Mouse (Mus musculus) MEL (cell line): ENCODE measurements around the gene Gm20441. TPM values are rescaled to one million over a fixed set of nuclear protein-coding genes. Genes with fewer than 3 reads are reported as not detected.

Source experiments
- DNase-seq: peaks from one replicate; pipeline ENCODE4 v3.0.0; 2011; ENCODE audit warnings: low read depth, low spot score
- H3K27ac ChIP-seq: 2 replicates; pipeline ENCODE4 v1.5.1; 2012; ENCODE audit warnings: low read depth, mild to moderate bottlenecking, control low read depth, low read length, moderate library complexity; ENCODE audit not compliant: control insufficient read depth
- H3K27me3 ChIP-seq, 2 experiments: fragments of 150-350 bp in 1 of 2; sonication (generic) in 1 of 2; 2 replicates each; pipeline ENCODE4 v1.6.1; 2012; ENCODE audit warnings: low read length in 2 of 2, mild to moderate bottlenecking in 2 of 2, improper control_type of control experiment in 1 of 2, moderate library complexity in 1 of 2; ENCODE audit not compliant: insufficient read depth in 2 of 2, control insufficient read depth in 1 of 2
- H3K36me3 ChIP-seq, 2 experiments: 2 replicates each; pipeline ENCODE4 v1.6.1; 2012 to 2014; ENCODE audit warnings: low read length in 2 of 2, improper control_type of control experiment in 1 of 2, inconsistent platforms in 1 of 2, mild to moderate bottlenecking in 1 of 2; ENCODE audit not compliant: insufficient read depth in 2 of 2, control insufficient read depth in 1 of 2
- H3K4me1 ChIP-seq, 2 experiments: fragments of 150-350 bp in 1 of 2; sonication (generic) in 1 of 2; 2 replicates each; pipeline ENCODE4 v1.6.1; 2012; ENCODE audit warnings: low read length in 2 of 2, improper control_type of control experiment in 1 of 2, mild to moderate bottlenecking in 1 of 2; ENCODE audit not compliant: insufficient read depth in 2 of 2, control insufficient read depth in 1 of 2
- H3K4me3 ChIP-seq, 2 experiments: fragments of 150-350 bp in 1 of 2; sonication (generic) in 1 of 2; 2 replicates each; pipeline ENCODE4 v1.5.1; 2012; ENCODE audit warnings: low read depth in 2 of 2, low read length in 2 of 2, mild to moderate bottlenecking in 2 of 2, moderate library complexity in 2 of 2, control low read depth in 1 of 2, improper control_type of control experiment in 1 of 2; ENCODE audit not compliant: control insufficient read depth in 1 of 2, insufficient read depth in 1 of 2
- H3K79me2 ChIP-seq: 2 replicates; pipeline ENCODE4 v1.6.1; 2012; ENCODE audit warnings: mild to moderate bottlenecking, low read length, moderate library complexity; ENCODE audit not compliant: control insufficient read depth, poor library complexity, insufficient read depth
- H3K9ac ChIP-seq: 2 replicates; pipeline ENCODE4 v1.6.1; 2012; ENCODE audit warnings: low read depth, mild to moderate bottlenecking, control low read depth, low read length, moderate library complexity; ENCODE audit not compliant: control insufficient read depth, poor library complexity, severe bottlenecking
- H3K9me3 ChIP-seq: fragments of 150-350 bp; sonication (generic); replicated peaks from 2 replicates; pipeline ENCODE4 v1.6.1; 2012; ENCODE audit warnings: mild to moderate bottlenecking, low read length, improper control_type of control experiment, moderate library complexity; ENCODE audit not compliant: insufficient read depth
- BHLHE40 ChIP-seq: IDR thresholded peaks from 2 replicates; pipeline ENCODE4 v1.6.1; 2012; ENCODE audit warnings: low read depth, mild to moderate bottlenecking, inconsistent platforms, low read length, improper control_type of control experiment, borderline replicate concordance
- CHD2 ChIP-seq: IDR thresholded peaks from 2 replicates; pipeline ENCODE4 v1.6.1; 2011; ENCODE audit warnings: low read length, improper control_type of control experiment
- CTCF ChIP-seq, 3 experiments: IDR thresholded peaks in 2 of 3; conservative IDR thresholded peaks in 1 of 3; 2 replicates each; pipeline ENCODE4 v1.5.1; 2011 to 2012; ENCODE audit warnings: low read length in 3 of 3, low read depth in 2 of 3, mild to moderate bottlenecking in 2 of 3, improper control_type of control experiment in 1 of 3, inconsistent platforms in 1 of 3, mixed read lengths in 1 of 3, moderate library complexity in 1 of 3; ENCODE audit not compliant: control insufficient read depth in 1 of 3, insufficient read depth in 1 of 3, poor library complexity in 1 of 3, severe bottlenecking in 1 of 3
- E2F4 ChIP-seq: IDR thresholded peaks from 2 replicates; pipeline ENCODE4 v1.6.1; 2011; ENCODE audit warnings: low read depth, low read length, improper control_type of control experiment, borderline replicate concordance
- GATA1 ChIP-seq: IDR thresholded peaks from 2 replicates; pipeline ENCODE4 v1.6.1; 2011; ENCODE audit warnings: low read depth, low read length, improper control_type of control experiment
- JUND ChIP-seq: IDR thresholded peaks from 2 replicates; pipeline ENCODE4 v1.6.1; 2011; ENCODE audit warnings: low read depth, mild to moderate bottlenecking, improper control_type of control experiment, low read length
- KAT2A ChIP-seq: conservative IDR thresholded peaks from 2 replicates; pipeline ENCODE4 v1.6.1; 2012; ENCODE audit warnings: low read depth, low read length, improper control_type of control experiment, inconsistent platforms
- MAFK ChIP-seq: IDR thresholded peaks from 2 replicates; pipeline ENCODE4 v1.6.1; 2011; ENCODE audit warnings: low read depth, mild to moderate bottlenecking, low read length, improper control_type of control experiment, borderline replicate concordance
- MEF2A ChIP-seq: IDR thresholded peaks from 2 replicates; pipeline ENCODE4 v1.6.1; 2014; ENCODE audit warnings: low read depth, mild to moderate bottlenecking, inconsistent platforms, low read length, improper control_type of control experiment; ENCODE audit not compliant: poor library complexity, insufficient replicate concordance, severe bottlenecking; ENCODE audit errors: extremely low read depth
- MXI1 ChIP-seq: IDR thresholded peaks from 2 replicates; pipeline ENCODE4 v1.6.1; 2011; ENCODE audit warnings: mild to moderate bottlenecking, low read depth, low read length, improper control_type of control experiment
- MYC ChIP-seq: IDR thresholded peaks from 2 replicates; pipeline ENCODE4 v1.6.1; 2011; ENCODE audit warnings: low read depth, mild to moderate bottlenecking, low read length, improper control_type of control experiment, moderate library complexity
- NELFE ChIP-seq: IDR thresholded peaks from 2 replicates; pipeline ENCODE4 v1.6.1; 2011; ENCODE audit warnings: low read depth, low read length, improper control_type of control experiment
- POLR2A ChIP-seq, 2 experiments: IDR thresholded peaks; 2 replicates each; pipeline ENCODE4 v1.6.1; 2011 to 2012; ENCODE audit warnings: low read length in 2 of 2, mild to moderate bottlenecking in 2 of 2, control low read depth in 1 of 2, improper control_type of control experiment in 1 of 2, low read depth in 1 of 2, moderate library complexity in 1 of 2; ENCODE audit not compliant: control insufficient read depth in 1 of 2, insufficient read depth in 1 of 2, poor library complexity in 1 of 2
- RAD21 ChIP-seq: IDR thresholded peaks from 2 replicates; pipeline ENCODE4 v1.6.1; 2011; ENCODE audit warnings: mild to moderate bottlenecking, low read depth, low read length, improper control_type of control experiment
- RCOR1 ChIP-seq: IDR thresholded peaks from 2 replicates; pipeline ENCODE4 v1.6.1; 2012; ENCODE audit warnings: low read depth, mild to moderate bottlenecking, inconsistent platforms, low read length, improper control_type of control experiment
- UBTF ChIP-seq: IDR thresholded peaks from 2 replicates; pipeline ENCODE4 v1.6.1; 2012; ENCODE audit warnings: low read depth, mild to moderate bottlenecking, inconsistent platforms, low read length, improper control_type of control experiment, moderate library complexity, borderline replicate concordance; ENCODE audit not compliant: insufficient read depth
- USF2 ChIP-seq, 2 experiments: IDR thresholded peaks; 2 replicates each; pipeline ENCODE4 v1.6.1; 2011 to 2012; ENCODE audit warnings: improper control_type of control experiment in 2 of 2, low read length in 2 of 2, borderline replicate concordance in 1 of 2, inconsistent platforms in 1 of 2, low read depth in 1 of 2, mild to moderate bottlenecking in 1 of 2; ENCODE audit not compliant: insufficient read depth in 1 of 2
- ZC3H11A ChIP-seq: IDR thresholded peaks from 2 replicates; pipeline ENCODE4 v1.6.1; 2012; ENCODE audit warnings: low read depth, mild to moderate bottlenecking, inconsistent platforms, low read length, improper control_type of control experiment
- polyA plus RNA-seq, 2 experiments: library from polyadenylated mRNA; stranded (reverse) in 1 of 2; unstranded in 1 of 2; fragments of >175 nt in 1 of 2; fragments of >200 nt in 1 of 2; gene quantifications; 2 replicates each; pipeline versions ENCODE4 v1.2.1 to v1.2.4; 2012; ENCODE audit warnings: low replicate concordance in 2 of 2, low read depth in 1 of 2; ENCODE audit not compliant: insufficient read length in 2 of 2, insufficient read depth in 1 of 2, missing spikeins in 1 of 2
- total RNA-seq: library from RNA; depleted of rRNA; stranded (reverse); fragments of 300-350 nt; gene quantifications from 2 replicates; pipeline ENCODE4 v1.2.3, GENCODE M21; 2012

Gm20441 gene
- total and polyA plus RNA-seq, 3 experiments, result not detected

DNA sequence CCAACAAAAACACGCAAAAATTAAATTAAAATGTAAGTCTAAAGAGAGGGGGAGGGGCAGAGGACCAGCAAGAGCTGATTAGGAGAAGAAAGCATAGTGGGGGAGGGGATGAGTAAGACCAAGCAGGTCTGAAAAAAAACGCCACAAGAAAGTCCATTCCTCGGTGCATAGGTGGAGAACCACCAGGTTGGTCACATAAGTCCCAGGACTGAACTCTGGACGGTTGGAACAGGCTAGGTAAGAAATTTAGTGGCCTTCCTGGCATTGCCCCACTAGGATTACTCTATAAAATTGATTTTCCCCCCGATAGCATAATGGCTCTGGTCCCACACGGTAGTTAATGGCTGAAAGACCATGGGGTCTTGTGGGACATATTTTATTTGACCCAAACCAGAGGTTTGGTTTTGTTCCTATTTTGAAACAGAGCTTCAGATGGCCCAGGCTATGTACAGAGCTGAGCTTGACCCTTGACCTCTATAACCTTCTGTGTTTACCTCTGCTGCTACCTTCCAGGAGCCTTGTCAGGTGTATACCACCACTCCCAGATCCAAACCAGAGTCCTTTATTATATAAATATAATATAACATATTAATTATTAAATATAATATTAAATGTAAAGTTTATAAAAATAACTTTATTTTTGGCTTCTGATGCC, 8.5 kb upstream of the Gm20441 start:
- H3K27ac ChIP-seq, result no peak overlapping the region
- TF ChIP-seq NELFE (no peak), RAD21 (no peak)

DNA sequence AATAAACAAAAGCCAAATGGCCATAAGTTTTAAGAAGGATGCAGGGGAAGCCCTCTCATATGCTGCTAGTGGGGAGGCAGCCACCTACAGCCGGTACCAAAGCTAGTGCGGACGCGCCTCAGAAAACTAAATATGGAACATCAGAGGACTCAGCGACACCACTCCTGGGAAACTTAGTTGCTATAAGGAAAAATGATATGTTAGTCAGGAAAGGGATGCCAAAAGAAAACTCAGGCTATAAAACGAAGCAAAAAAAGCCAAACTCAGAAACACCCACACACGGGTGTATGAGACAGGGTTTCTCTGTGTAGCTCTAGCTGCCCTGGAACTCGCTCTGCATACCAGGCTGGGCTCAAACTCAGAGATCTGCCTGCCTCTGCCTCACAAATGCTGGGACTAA, 7.5 kb upstream of the Gm20441 start:
- Histone ChIP-seq H3K9ac (no peak overlapping the region), H3K4me3 (no peak overlapping the region), H3K79me2 (no peaks in the 10 kb centered on the region), H3K27ac (no peak overlapping the region), H3K36me3 (no peaks in the 10 kb centered on the region), H3K27me3 (peaks cover 3% of the 10 kb centered on the region in 2 experiments; a peak in 3 of 4 replicates), H3K4me1 (no peaks in the 10 kb centered on the region), H3K9me3 (no peaks in the 10 kb centered on the region)
- DNase-seq, result no peak
- no peak for TF ChIP-seq KAT2A
- TF ChIP-seq MAFK, result no peak
- TF ChIP-seq ZC3H11A, result no peak
- TF ChIP-seq RCOR1, result no peak

More for the DNA sequence above, 8.5 kb upstream of the Gm20441 start:
- Histone ChIP-seq H3K27me3 (peaks cover 3% of the 10 kb centered on the region in 2 experiments; a peak in 3 of 4 replicates), H3K36me3 (no peaks in the 10 kb centered on the region), H3K9me3 (no peaks in the 10 kb centered on the region), H3K9ac (no peak overlapping the region), H3K4me1 (peaks cover 0 to under 1% of the 10 kb centered on the region in 2 experiments; a peak in 1 of 4 replicates), H3K4me3 (no peak overlapping the region), H3K79me2 (no peaks in the 10 kb centered on the region)
- no peak for DNase-seq

DNA sequence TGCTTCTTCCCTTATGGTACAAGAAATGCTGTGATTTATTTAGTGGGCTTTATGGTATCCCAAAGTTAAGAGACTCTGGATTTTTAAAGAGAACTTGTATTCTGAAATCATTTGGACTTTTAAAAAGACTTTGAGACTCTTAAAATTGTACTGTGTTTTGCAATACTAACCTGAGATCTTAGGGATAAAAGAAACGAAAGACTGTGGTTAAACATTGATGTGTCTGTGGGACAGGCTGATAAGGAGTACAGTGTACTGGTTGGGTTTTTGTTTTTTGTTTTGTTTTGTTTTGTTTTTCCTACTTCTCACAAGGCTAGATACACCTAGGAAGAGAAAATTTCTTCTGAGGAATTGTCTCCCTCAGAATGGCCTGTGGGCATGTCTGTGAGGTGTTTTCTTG, 4.7 kb upstream of the Gm20441 start:
- Histone ChIP-seq H3K27ac (no peak overlapping the region), H3K9ac (no peak overlapping the region), H3K36me3 (peaks cover 0 to 5% of the 10 kb centered on the region in 2 experiments; a peak in 1 of 4 replicates), H3K4me1 (peaks cover 0 to 9% of the 10 kb centered on the region in 2 experiments; a peak in 2 of 4 replicates), H3K4me3 (no peak overlapping the region), H3K9me3 (no peaks in the 10 kb centered on the region)
- no peak for DNase-seq
- TF ChIP-seq CHD2 (no peak), RAD21 (no peak), USF2 (IDR thresholded peaks at IDR 0.05; ENCODE audit: borderline replicate concordance in 1 of 2, insufficient read depth in 1 of 2, low read depth in 1 of 2, low read length in 2 of 2) (no peak), MXI1 (no peak), UBTF (no peak), CTCF (IDR thresholded peaks at IDR 0.05 in 2 of 3, conservative IDR thresholded peaks at IDR 0.05 in 1 of 3; ENCODE audit: control insufficient read depth in 1 of 3, insufficient read depth in 1 of 3, low read depth in 2 of 3, low read length in 3 of 3, poor library complexity in 1 of 3, severe bottlenecking in 1 of 3) (no peak), MEF2A (no peak), GATA1 (no peak), BHLHE40 (no peak), E2F4 (no peak), JUND (no peak), MYC (no peak), POLR2A (IDR thresholded peaks at IDR 0.05; ENCODE audit: control insufficient read depth in 1 of 2, insufficient read depth in 1 of 2, low read depth in 1 of 2, low read length in 2 of 2, poor library complexity in 1 of 2) (no peak), NELFE (no peak)
- TF ChIP-seq, all 39 proteins: peak for 0
- Histone ChIP-seq H3K27me3 (peaks cover 3% of the 10 kb centered on the region in 2 experiments; a peak in 3 of 4 replicates), H3K79me2 (no peaks in the 10 kb centered on the region; the same call in 1 of the 2 replicates)
